Mouse (Mus musculus): ENCODE measurements at regions not wholly inside any gene's neighbourhood (a gene's known extent, or its start where the extent isn't known, plus 50 kb on each side); places are given as distances from the start of the nearest gene placed in this dataset.
"Not testable (repeated sequence)": the region's sequence is repeated elsewhere in the genome, so short reads cannot be mapped to it uniquely, and the experiment has no call there.

DNA sequence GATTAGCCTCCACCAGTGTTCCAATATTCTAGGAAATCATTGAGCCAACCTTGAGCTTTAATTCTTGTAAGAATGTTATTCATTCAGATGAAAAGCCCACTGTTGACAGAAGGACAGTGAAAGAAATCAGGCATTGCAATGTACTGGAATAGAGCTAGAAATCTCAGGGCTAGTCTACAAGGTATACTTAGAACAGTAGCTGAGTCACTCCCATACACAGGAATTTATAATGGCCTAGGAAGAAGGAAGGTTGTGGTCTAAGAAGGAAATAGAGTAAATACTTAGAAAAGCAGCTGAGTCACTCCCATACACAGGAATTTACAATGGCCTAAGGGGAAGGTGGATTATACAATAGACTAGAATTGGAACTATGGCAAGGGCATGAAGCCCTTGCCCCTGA, 174.6 kb downstream of the Fam181b start:
- DNase-seq (ENCODE audit: low read depth, low spot score) = not testable (repeated sequence)

- no peak for DNase-seq (ENCODE audit: low read depth, low spot score)
These were observed 206.1 kb downstream of the Fam181b start for GRCm38 (mm10) chr7:93285748-93286147.

GRCm38 (mm10) chr7:93291457-93291856, 211.8 kb downstream of the Fam181b start:
- no peak for DNase-seq (ENCODE audit: low read depth, low spot score)

DNA sequence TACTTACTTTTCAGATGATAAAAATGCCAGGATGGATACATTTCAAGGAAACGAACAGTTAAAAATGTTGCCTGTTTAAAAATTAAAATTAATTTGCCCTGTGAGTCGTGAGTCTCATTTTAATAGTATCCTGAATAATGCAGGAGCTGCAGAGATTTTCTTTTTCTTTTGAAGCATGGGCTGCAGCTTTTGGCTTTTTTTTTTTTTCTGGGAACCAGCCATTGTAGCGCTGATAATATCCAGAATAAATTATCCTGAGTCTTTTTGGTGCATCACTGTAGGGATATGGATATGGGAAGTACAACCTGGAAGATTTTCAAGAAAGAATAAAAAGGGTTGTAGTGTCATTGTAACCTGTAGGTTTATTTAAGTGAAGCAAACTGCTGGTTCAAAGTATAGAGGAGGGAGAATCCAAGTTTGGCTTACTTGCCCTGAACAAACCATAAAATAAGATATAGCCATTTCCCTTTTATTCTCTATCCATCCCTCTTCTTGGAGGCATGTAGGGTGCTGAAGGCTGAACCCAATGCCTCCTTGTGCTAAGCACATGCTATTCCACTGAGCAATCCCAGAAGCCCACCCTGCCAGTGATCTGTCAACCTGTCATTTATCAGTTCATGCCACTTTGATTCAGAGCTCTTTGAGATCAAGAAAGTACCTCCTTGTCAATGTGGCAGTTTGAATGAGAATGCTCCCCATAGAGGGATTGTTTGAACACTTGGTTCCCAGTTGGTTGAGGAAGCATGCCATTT, 212.5 kb downstream of the Fam181b start:
- no peak for DNase-seq (ENCODE audit: low read depth, low spot score)

GRCm38 (mm10) chr7:93312731-93313130, 233.1 kb downstream of the Fam181b start:
- no peak for DNase-seq (ENCODE audit: low read depth, low spot score)

GRCm38 (mm10) chr7:93331351-93331750, 251.7 kb downstream of the Fam181b start:
- peak; percentile 2 for DNase-seq (ENCODE audit: low read depth, low spot score)

GRCm38 (mm10) chr7:93332203-93332602, 252.5 kb downstream of the Fam181b start:
- no peak for DNase-seq (ENCODE audit: low read depth, low spot score)

- peak; percentile 23 for DNase-seq (ENCODE audit: low read depth, low spot score)
These were observed 256.8 kb downstream of the Fam181b start for GRCm38 (mm10) chr7:93336420-93336819.
